Mouse (Mus musculus) megakaryocyte progenitor cell, adult 5-6 weeks (primary cell): ENCODE measurements at regions not wholly inside any gene's neighbourhood (a gene's known extent, or its start where the extent isn't known, plus 50 kb on each side); places are given as distances from the start of the nearest gene placed in this dataset.

Source experiments
- ATAC-seq: replicated peaks from 2 replicates; pipeline ENCODE4 v1.8.0; 2016; ENCODE audit warnings: mild to moderate bottlenecking, moderate TSS enrichment, inconsistent platforms; ENCODE audit not compliant: poor library complexity

DNA sequence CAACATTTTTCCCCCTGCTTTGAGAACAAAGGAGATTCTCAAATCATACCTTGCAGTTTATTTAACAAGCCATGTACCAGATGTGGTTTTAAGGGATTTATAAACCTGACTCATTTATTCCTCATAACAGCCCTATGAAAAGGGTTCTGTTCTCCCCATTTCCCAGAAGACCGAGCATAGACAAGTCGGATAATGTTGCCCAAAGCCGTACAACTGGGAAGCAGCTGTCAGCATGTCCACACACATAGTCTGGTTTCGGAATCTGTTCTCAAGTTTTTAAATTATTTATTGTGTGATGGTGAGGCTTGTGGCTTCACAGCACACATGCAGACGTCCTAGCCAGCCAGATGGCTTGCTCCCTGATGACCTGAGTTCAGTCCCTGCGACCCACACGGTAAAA lies 143.4 kb upstream of the Noct start:
- ATAC-seq = no peak

DNA sequence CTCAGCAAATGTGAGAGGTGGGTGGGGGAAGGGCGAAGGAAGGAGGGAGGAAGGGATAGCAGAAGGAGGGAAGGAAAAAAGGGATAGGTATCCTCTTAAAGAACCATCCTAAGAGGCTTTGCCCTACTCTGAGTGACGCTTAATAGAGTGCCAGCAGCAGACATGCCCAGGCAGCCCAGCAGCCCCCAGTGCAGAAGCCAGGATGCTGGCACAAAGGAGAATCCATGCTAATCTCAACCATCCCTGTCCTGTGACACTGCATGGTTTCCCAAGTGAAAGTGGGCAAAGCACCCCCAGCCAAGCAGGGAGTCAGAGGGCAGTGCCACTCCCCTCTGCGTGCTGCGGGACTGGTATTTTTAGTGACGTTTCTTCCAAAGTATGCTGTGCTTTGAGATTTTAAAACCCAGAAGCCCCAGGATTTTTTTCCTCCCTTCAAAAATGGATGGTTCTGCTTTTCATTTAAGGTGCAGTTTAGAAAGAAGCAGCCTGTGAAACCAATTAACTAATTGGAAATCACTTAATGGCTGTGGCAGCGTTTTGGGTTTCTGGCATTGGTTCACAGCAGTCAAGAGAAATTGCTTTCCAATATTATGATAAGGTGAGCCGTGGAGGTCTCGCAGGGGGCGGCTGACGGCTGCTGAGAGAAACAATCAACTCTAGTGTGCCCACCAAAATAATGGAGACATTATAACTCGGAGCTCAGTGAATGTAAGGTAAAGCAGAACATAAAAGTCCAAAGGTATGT lies 141.2 kb upstream of the Noct start:
- no peak for ATAC-seq

DNA sequence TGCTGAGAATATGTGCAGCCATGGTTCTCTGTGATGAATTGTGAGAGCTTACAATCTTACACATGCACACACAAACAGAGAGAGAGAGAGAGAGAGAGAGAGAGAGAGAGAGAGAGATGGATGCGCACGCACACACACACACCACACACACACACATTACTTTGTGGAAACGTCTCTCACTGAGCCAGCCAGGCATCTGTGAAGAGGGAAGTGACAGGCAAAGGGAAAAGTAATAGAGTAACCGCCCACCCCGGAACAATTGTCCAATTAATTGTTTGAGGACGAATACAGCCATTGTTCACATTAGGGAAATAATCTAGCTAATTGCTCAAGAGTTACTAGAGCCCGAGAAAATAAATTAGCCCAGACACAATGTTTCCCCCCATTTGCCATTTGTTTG lies 140.7 kb upstream of the Noct start:
- ATAC-seq = no peak

DNA sequence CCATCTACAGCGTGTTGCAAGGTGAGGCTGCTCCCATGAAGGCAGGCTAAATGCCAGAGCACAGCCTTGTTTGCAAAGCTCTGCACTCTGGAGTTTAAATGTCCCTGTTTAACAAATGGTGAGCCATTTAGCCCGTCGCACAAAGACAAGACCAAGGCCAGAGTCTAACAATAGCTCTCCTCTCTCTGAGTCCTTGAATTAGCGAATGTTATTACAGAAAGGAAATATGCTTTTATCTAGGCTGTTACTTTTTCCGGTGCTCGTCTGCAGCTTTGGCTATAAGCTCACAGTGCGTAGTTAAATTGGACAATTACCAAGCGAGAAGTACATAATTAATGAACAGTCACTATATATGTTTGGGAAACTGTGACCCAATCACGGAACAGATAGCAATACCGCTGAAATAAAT lies 137.8 kb upstream of the Noct start:
- no peak for ATAC-seq

DNA sequence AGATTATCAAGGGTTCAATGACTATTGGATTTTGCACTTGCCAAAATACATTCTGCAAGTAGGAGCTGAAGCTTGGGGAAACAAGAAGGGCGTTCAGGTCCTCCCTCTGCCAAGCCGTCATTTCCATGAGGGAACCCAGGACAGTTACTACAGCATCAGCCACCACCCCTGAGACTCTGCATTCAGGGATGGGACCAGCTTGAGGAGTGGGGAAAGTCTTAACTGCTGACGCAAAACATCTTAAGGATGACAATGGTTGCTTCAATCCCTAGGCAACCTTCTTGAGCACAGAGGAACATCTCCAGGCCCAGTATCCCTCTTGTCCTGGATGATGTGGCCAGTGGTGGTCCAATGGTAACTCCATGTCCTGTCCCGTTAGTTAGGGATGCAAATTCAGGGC lies 137.2 kb upstream of the Noct start:
- ATAC-seq = no peak

DNA sequence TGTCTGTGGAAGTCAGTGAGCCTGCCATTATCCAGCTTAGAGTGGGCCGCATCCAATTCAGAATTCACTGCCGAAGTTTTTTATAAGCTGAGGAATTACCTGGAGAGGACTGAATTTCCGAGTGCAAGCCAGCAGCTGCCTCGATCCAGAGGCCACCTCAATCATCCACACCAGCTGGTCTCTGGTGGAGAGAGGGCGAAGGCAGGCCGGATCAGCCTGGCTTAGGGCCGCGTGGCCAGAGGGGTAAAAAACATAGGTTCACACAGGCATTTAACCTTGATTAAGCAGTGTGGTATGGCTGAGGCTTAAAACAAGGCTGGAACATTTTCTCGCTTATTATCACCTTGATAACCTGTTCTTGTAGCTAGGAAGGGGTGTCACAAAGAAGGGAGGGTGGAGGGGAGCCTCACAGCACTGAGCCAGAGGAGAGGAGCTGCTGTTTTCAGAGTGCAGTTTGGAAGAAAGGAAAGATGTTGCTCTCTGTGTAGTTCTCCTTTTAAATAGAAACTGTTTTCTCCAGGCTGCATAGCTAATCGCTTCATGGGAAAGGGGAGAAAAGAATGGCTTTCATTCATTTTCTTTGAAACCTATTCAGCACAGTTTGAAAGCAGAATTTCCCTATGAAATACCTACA lies 135.1 kb upstream of the Noct start:
- ATAC-seq = no peak

DNA sequence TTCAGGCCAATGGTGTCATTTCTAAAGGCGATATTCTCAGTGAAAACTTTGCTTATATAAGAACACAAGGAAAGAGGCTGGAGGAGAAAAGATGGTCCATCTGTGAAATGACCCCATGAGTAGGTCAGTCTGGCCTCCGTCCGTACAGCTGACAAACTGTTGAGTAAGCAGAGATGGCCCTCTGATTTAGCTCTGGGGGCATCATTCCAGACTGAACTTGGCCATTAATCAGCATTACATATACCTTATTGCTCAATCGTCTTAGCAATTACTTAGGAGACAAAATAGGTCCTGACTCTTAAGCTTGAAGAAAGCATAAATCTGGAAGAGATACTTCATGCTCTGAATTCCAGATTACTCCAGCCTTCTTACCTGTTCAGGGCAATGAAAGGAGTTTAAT lies 132.8 kb upstream of the Noct start:
- ATAC-seq = no peak

DNA sequence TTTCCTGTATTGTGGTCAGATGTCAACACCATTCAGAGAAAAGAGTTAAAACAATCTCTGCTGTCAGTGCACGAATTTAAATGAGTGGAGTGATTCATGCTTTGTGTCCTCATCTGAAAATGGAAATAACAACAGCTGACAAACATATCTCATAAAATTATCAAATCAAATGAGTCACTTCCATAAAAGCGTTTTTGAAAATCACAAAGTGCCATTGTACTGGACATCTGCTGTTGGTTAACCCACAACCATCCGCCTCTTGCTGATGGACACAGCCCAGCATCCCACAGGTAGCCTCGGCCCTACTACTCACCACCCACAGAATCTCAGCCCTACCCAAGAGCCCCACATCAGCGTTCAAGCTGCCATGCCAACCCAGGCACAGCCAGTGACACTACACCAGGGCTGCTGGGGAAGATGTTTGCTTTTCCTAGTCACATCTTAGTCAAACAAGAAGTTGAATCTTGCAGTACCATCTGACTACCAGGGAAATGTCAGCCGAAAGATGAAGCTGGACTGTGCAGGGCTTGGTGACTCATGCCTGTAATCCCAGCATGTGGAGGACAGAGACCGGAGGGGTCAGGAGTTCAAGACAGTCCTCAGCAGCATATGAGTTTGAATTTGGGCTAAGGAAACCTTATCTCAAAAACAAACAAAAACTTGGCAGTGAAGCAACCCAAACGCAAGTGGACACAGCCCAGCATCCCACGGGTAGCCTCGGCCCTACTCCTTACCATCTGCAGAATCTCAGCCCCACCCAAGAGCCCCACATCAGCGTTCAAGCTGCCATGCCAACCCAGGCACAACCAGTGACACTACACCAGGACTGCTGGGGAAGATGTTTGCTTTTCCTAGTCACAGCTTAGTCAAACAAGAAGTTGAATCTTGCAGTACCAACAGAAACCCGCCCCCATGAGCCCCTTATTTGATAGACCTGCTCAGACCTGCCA lies 131.9 kb upstream of the Noct start:
- no peak for ATAC-seq

DNA sequence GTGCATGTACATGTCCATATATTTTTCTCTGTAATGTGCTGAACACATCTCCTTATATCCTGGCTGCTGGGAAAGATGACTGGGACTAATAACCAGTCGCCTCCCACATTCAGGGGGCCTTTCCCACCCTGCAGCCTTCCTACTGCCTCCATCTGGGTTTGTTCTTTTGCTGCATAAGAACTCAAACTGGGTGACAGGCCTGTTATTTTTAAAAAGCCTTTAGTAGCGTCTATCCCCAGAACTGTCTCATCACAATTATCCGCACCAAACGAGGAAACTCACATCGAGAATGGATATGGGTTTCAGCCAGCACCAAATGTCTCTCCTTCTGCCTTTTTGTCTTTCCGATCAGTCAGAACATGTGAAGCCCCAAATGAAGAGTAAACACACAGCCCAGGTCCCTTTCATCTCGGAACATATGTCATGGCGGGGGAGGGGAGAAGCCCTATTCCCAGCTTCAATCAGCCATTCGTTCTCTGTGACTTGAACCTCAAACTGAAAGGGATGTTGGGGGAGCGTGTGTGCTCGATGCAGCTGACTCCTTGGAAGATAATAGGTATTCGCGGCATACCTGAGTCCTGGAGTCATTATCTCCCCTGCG lies 128.3 kb upstream of the Noct start:
- ATAC-seq = no peak

DNA sequence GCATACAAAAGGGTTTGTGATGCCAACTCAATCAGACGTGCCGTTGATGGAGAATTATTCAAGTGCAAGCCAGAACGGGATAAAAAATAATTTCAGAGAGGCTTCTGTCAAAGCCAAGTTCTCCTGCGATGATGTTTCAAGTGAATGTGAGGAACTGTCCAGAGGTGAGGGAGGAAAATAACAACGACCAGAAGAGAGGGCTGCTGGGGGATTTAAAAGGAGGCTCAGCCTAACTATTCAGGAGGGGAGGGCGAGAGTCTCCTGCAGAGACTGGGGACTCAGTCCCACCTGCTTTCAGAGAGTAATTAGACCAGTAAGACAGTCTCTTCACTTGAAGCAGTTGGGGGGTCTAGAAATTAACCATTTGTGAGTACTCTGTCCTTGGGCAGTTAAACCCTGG lies 127.7 kb upstream of the Noct start:
- no peak for ATAC-seq

DNA sequence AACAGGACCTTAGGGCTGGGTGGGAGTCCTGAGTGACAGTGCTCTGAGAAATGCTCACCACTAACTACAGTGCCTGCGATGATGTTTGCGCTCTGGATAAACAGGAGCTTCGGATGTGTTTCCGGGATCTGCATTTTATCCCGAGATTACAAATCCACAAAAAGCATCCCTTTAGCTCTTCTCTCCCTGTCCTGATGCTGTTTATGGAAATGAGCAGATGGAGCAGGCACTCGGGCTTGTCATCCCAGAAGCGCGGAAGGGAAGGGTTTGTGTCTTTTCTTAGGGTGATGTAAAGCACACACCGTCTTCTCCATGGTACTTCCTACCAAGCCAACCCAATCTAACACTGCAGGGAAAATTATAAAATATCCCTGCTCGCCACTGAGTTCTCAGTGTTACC lies 126.9 kb upstream of the Noct start:
- ATAC-seq = no peak

DNA sequence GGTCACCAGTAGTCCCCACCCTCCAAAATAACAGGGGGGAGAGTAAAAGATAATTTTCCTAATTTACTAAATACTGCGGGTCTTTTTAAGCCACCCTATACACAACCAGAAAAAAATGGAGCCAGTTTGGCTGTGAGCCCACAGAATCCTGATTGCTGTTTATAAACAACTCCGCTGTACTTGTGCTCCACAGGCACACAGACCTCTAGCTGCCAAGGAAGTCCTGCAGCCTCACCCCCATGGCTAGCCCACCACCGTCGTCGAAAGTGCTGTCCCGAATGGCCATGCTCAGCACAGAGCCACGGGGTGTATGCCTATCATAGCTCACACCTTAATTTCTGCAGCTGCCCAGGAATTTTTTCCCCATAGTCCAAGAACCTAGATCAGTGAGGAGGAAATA lies 124.3 kb upstream of the Noct start:
- no peak for ATAC-seq

DNA sequence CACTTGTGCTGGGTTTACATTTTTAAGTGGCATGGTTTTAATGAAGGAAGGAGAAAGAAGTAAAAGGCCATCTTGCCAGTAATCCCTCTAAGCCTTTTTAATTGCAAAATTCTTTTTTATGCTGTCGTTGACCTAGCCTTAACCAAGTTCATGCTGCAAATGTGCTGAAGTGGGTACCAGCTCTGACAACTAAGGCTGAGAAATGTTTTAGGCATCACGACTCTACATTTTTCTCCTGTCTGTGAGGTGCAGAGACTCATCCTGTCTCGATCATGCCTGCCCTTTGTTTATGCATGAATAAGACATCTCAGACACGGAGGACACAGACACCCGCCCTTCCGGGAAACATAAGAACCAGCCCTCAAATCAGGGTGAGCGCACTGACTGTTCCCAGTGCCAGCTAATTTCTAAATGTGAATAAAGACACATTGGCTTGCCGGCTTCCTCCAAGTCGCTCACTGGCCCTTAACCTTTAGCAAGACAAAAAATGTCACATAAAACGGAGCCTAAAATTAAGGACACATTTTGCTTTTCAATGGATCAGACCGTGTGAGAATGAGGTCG lies 115.5 kb upstream of the Noct start:
- no peak for ATAC-seq

DNA sequence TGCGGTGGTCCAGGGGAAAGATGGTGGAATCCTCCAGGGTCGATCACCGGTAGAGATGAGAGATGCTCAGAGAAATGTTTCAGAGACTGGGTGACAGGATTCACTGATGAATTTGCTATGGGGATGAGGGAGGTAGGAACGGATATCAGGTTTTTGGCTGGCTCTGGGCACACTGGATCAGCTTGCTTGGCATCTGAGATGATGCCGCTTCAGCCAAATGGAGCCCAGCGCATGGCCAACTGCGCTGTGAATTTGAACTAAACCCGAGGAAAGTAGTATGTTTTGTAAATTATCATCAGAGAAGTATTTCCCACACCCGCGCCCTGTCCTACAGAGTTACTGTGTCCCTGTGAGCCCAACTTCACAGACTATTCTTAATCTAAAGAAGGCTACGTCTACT lies 113.0 kb upstream of the Noct start:
- no peak for ATAC-seq

DNA sequence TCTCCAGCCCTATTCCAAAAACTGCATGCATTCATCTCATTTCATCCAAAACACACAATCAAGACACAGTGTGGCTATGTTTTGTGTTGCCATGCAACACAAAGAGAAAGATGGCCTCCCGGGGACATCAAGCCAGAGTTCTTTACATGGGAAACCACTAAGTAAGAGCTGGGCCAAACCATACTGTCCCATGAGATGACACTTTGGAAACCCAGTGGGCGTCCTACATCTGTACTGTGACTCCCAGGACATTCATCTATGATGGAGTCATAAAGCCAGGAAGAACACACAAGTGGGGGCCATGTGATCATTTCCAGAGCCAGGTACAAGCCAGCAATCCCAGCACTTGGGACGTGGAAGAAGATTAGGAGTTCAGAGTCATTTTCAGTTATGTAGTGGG lies 111.9 kb upstream of the Noct start:
- no peak for ATAC-seq

DNA sequence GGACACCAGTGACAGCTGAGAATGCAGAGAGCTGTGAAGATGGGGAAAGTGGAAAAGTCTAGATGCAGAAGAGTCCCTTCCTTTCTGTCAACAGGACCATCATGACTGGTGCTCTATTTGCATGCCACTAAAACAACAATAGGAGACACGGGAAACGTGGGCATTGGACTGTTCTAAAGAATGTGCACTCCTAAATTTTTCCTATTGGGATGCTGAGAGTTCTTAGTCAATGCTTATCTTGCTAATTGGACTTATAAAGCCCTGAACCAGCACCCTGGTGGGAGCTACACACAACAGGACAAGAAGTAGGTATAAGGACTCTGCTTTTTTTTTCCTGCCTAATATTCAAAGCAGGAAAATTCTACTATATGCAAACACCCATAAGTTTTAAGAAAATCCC lies 108.3 kb upstream of the Noct start:
- no peak for ATAC-seq

DNA sequence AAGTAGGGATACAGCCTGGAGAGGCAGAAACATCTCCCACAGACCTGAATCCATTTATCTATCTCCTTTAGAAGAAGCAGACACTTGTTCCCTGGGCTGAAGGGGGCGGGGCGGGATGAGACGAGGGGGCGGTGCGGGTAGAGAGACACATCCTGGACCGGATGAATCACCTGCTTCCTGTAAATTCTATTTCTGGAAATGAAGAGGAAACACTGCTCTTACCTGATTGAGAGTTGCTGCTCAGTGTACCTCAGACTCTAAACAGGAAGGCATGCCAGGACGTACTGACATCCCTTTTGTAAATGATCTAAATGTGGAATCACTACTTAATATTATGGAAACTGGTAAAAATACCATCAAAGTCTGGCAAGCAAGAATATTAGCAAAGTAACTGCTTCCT lies 105.5 kb upstream of the Noct start:
- no peak for ATAC-seq

DNA sequence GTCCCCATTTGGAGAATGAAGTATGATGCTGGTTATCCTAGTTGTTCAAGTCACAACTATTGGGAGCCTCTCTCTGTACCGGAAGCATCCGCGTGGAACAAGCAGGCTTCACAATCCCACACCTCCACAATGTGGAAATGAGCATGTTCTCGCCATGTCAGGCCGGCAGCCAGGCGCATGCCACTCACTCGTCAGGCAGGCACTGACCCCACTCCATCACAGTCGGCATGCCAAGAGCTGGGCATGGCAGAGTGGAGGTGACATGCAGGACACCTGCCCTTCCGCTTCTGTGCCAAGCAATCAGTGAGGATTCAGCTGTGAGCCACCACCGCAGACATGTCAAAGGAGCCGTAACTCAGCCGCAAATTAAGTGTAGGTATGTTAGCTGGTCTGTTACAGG lies 103.7 kb upstream of the Noct start:
- ATAC-seq = no peak

DNA sequence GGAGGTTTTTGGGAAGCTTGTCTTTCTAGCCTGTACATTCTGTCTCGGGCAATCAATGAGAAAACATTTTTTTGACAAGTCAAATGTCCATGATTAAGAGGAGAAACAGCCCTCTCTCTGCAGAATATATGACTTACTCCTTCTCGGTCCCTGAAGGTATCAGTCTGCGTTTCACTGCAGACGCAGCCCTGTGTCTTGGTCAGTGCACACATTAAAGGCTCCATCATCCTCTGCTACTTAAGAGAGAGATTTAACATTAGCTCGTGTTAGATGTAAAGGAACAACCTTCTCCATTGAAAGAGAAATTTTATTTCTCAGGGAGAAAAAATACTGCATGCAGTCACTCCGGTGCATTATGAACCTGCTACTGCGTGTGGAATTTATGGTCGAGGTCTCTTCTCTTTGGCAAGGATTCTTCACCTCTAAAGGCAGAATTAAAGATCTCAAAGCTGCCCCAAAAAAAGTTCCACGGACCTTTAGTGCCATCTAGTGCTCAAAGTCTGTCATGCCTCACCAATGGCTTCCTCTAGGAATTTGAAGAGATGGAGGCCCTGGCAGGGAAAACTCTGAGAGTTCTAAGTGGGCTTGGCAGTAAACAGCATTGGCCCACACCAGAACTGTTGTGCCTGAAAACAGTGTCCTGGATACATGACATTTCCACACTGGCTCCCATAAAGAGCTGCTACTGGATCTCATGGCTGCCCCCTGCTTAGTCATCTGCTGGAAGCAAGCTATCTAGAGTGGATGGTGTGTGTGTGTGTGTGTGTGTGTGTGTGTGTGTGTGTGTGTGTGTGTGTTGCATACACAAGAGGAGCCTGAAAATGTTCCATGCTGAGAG lies 102.3 kb upstream of the Noct start:
- peak; percentile 72 for ATAC-seq

DNA sequence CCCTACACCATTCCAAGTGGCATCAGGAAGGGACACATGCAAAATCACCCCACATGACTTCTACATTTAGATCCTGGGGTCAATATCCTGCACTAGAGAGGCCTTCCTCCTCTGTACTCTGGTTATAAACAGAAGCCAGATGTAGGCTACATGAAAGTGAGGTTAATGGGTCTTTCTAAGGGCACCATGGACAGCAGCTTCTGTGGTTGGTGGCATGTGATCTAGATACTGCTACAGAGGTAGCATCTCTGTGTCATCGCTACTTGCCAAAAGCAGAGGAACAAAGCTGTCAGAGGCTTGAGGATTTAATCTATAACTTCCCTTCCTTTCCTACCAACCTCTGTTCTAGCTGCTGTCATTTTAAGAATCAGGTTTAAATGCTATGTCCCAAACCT lies 101.7 kb upstream of the Noct start:
- ATAC-seq = peak; percentile 37; the same call in 1 of the 2 replicates
